ENCODE assay signal across 8 mouse cellular contexts in the genomic region with DNA sequence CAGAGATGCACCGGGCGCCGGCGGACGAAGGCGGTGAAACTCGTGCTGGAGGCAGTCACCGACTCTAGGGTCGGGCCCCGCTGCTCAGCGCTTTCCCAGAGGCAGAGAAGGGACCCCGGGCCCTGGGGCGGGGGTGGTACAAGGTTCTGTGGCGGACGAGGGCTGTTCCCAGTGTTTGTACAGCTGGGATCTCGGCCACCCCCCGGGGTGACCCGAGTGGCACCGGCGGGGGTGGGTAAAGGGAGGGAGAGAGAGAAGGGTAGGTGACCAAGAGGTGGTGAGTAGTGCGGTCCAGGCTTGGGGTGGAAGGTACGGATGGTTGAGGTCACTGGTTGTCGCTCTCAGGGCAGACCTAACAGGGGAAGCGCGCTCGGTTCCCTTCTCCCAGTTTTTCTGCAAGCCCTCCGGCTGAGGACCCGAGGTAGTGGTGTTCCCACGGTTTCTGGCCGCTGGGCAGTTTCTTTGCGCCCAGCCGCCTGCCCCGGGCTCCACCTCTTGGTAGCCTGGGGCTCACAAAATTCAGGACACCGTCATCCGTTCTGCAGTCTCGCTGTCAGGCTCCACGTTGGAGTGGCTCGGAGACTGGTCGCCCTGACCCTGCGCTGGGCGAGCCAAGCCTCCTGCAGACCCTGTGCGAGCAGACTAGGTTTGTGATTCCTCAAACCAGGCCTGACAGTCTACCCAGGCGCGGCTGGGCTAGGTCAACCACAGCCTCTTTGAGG.
DNase-seq lines count a peak whose midpoint lies in the region; ATAC-seq and TF ChIP-seq lines count a peak whose summit lies in the region.

No protein-coding gene starts in this region.

- H3K4me3 ChIP-seq in MEL (ENCODE audit: control insufficient read depth in 1 of 2, insufficient read depth in 1 of 2, low read depth in 2 of 2, low read length in 2 of 2), result peak overlapping the region; percentile 45 to 52
- peak overlapping the region; percentile 1; the same call in 1 of the 2 replicates for H3K4me3 ChIP-seq in liver, embryonic 16.5 days (ENCODE audit: low read depth, low read length)

- intact Hi-C loops in gastrocnemius, postnatal 14 days (cut with DNase I; ENCODE audit: low total_unique reads), result loop anchor here (10.0 kb wide), 1 partner anchor 116 kb away; the partner anchor contains the start of gene Six2

- no peaks in the 10 kb centered on the region for H3K4me1 ChIP-seq in MEL (ENCODE audit: control insufficient read depth in 1 of 2, insufficient read depth in 2 of 2, low read length in 2 of 2)
- H3K4me1 ChIP-seq in liver, embryonic 16.5 days (ENCODE audit: control insufficient read depth, low read depth, low read length), result no peaks in the 10 kb centered on the region

- H3K36me3 ChIP-seq in MEL (ENCODE audit: control insufficient read depth in 1 of 2, insufficient read depth in 2 of 2, low read length in 2 of 2), result no peaks in the 10 kb centered on the region
- no peaks in the 10 kb centered on the region for H3K36me3 ChIP-seq in liver, embryonic 16.5 days (ENCODE audit: control insufficient read depth, insufficient read depth)

- peak overlapping the region; percentile 10 for H3K4me2 ChIP-seq in liver, embryonic 16.5 days (ENCODE audit: low read depth, low read length)

- no peak for TF ChIP-seq EP300 in MEL (IDR thresholded peaks at IDR 0.05; ENCODE audit: low read depth in 1 of 2, low read length in 2 of 2)

- TF ChIP-seq POLR2A in MEL (IDR thresholded peaks at IDR 0.05; ENCODE audit: control insufficient read depth in 1 of 2, insufficient read depth in 1 of 2, low read depth in 1 of 2, low read length in 2 of 2, poor library complexity in 1 of 2), result no peak

- no peak for TF ChIP-seq CTCF in MEL (IDR thresholded peaks at IDR 0.05 in 2 of 3, conservative IDR thresholded peaks at IDR 0.05 in 1 of 3; ENCODE audit: control insufficient read depth in 1 of 3, insufficient read depth in 1 of 3, low read depth in 2 of 3, low read length in 3 of 3, poor library complexity in 1 of 3, severe bottlenecking in 1 of 3)

- no peaks in the 10 kb centered on the region for H3K9me3 ChIP-seq in MEL (replicated peaks; ENCODE audit: insufficient read depth, low read length)
- no peaks in the 10 kb centered on the region for H3K9me3 ChIP-seq in liver, embryonic 16.5 days (replicated peaks; ENCODE audit: control insufficient read depth, low read length)

- H3K9ac ChIP-seq in MEL (ENCODE audit: control insufficient read depth, low read depth, low read length, poor library complexity, severe bottlenecking), result peak overlapping the region; percentile 53
- no peak overlapping the region for H3K9ac ChIP-seq in liver, embryonic 16.5 days (ENCODE audit: low read depth, low read length)

- H3K27me3 ChIP-seq in MEL (ENCODE audit: control insufficient read depth in 1 of 2, insufficient read depth in 2 of 2, low read length in 2 of 2), result peaks cover 11 to 14% of the 10 kb centered on the region in 2 experiments; a peak in 3 of 4 replicates
- peaks cover 48% of the 10 kb centered on the region for H3K27me3 ChIP-seq in liver, embryonic 16.5 days (ENCODE audit: control insufficient read depth, insufficient read depth, low read depth, low read length)

- H3K27ac ChIP-seq in MEL (ENCODE audit: control insufficient read depth, low read depth, low read length), result no peak overlapping the region
- no peak overlapping the region for H3K27ac ChIP-seq in liver, embryonic 16.5 days (ENCODE audit: low read length)

- peak; percentile 13 for DNase-seq in gastrocnemius, adult 18-20 months (ENCODE audit: low spot score)
- no peak for DNase-seq in gastrocnemius, postnatal 25 days
- DNase-seq in MEL (ENCODE audit: low read depth, low spot score), result peak; percentile 37
- DNase-seq in gastrocnemius, postnatal 14 days, result peak; percentile 22
- DNase-seq in spleen, postnatal 4 days (ENCODE audit: low spot score in 2 of 2), result no peak
- no peak for DNase-seq in layer of hippocampus, adult 8-10 months (ENCODE audit: low spot score in 2 of 2)

- H3K79me2 ChIP-seq in MEL (ENCODE audit: control insufficient read depth, insufficient read depth, low read length, poor library complexity), result no peaks in the 10 kb centered on the region

- no peak for TF ChIP-seq RAD21 in MEL (IDR thresholded peaks at IDR 0.05; ENCODE audit: low read depth, low read length)

- no peak for ATAC-seq in liver, embryonic 16.5 days (ENCODE audit: low read depth)
- no peak for ATAC-seq in CD4-positive, CD25-positive, alpha-beta regulatory T cell, adult 4 months

- WGBS in liver, embryonic 16.5 days (ENCODE audit: insufficient replicate concordance), result 2% methylated on average over 44 of the region's 44 CpGs

TF ChIP-seq in MEL, 35 proteins besides CTCF, POLR2A, EP300 and RAD21:
- TF ChIP-seq RCOR1 (IDR thresholded peaks at IDR 0.05; ENCODE audit: low read depth, low read length) (no peak), USF2 (IDR thresholded peaks at IDR 0.05; ENCODE audit: borderline replicate concordance in 1 of 2, insufficient read depth in 1 of 2, low read depth in 1 of 2, low read length in 2 of 2) (no peak), MAFK (IDR thresholded peaks at IDR 0.05; ENCODE audit: borderline replicate concordance, low read depth, low read length) (no peak), ZC3H11A (IDR thresholded peaks at IDR 0.05; ENCODE audit: low read depth, low read length) (no peak), UBTF (IDR thresholded peaks at IDR 0.05; ENCODE audit: borderline replicate concordance, insufficient read depth, low read depth, low read length) (no peak), MAX (IDR thresholded peaks at IDR 0.05; ENCODE audit: low read length) (no peak), NELFE (IDR thresholded peaks at IDR 0.05; ENCODE audit: low read depth, low read length) (no peak)

Comparison
In these comparisons a context has a peak if more than half of its experiments do, and no peak if none do; other contexts are left out.
1. DNase-seq: peak in gastrocnemius, adult 18-20 months (single experiment), MEL (single experiment) and gastrocnemius, postnatal 14 days (single experiment); none in gastrocnemius, postnatal 25 days (single experiment), spleen, postnatal 4 days (0 of 2) and layer of hippocampus, adult 8-10 months (0 of 2).